Mouse (Mus musculus): ENCODE results near the gene B3gat3. TPM values are rescaled to one million over a fixed set of nuclear protein-coding genes. Genes with fewer than 3 reads are reported as not detected.
"Not testable (repeated sequence)": the region's sequence is repeated elsewhere in the genome, so short reads cannot be mapped to it uniquely, and the experiment has no call there.

B3gat3 gene
- polyA plus RNA-seq, 1 experiment from 2014 or later = 35.9 TPM

DNA sequence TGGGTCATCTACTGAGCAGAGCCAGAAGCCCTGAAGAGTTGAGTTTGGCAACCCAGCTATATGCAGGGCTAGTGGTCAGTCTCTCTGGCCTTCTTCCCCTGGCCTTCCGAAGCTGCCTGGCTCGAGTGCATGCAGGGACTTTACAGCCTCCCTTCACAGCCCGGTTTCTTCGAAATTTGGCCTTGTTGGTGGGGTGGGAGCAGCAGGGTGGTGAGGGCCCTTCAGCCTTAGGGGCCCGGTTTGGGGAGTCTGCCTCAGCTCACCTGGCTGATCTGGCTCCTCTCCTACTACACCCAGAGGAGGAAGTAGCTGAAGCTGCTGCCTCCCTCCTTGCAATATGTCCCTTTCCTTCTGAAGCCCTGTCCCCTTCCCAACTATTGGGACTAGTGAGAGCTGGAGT is 23.9 kb upstream of the B3gat3 start:
- H3K27ac ChIP-seq (ENCODE audit: low read depth, low read length); H3K4me3 ChIP-seq (ENCODE audit: low read depth, low read length); ATAC-seq (replicated peaks; ENCODE audit: insufficient number of reproducible peaks, low FRiP score, low TSS enrichment); H3K9me3 ChIP-seq (replicated peaks; ENCODE audit: control insufficient read depth, low read length); H3K27me3 ChIP-seq (ENCODE audit: control insufficient read depth, insufficient read depth, low read length); H3K4me2 ChIP-seq; H3K9ac ChIP-seq (ENCODE audit: low read depth, low read length): not testable (repeated sequence)
- H3K36me3 ChIP-seq (ENCODE audit: control insufficient read depth, insufficient read depth, low read length) = 0 out of 2 replicates have a peak, but pooled peaks cover 11% of the 10 kb centered on the region
- peaks cover 14% of the 10 kb centered on the region for H3K4me1 ChIP-seq (ENCODE audit: control insufficient read depth, insufficient read depth, low read length)
- WGBS (ENCODE audit: insufficient replicate concordance) = 86% methylated on average over 5 of the region's 5 CpGs

DNA sequence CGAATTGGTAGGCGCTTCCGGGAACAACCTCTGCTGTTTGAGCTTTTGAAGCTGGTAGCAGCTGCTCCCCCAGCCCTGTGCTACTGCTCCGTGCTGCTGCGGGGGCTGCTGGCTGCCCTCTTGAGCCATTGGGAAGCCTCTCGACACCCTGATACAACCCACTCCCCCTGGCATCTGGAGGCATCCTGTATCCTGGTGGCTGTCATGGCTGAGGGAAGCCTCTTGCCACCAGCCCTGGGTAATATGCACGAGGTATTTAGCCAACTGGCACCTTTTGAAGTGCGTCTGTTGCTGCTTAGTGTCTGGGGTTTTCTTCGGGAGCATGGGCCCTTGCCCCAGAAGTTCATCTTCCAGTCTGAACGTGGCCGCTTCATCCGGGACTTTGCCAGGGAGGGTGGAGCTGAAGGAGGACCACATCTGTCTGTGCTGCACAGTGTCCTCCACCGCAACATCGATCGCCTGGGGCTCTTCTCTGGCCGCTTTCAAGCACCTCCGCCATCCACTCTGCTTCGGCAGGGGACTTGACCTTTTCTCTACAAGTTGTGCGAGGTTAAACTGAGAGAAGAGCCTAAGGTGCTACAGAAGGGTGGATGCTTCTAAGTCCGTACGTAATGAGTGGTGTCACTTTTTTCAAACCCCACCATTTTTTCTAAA is 22.8 kb upstream of the B3gat3 start:
- peak; percentile 27; the same call in 1 of the 2 replicates for ATAC-seq (replicated peaks; ENCODE audit: insufficient number of reproducible peaks, low FRiP score, low TSS enrichment)
- not testable (repeated sequence) for H3K9me3 ChIP-seq (replicated peaks; ENCODE audit: control insufficient read depth, low read length); H3K27me3 ChIP-seq (ENCODE audit: control insufficient read depth, insufficient read depth, low read length)
- H3K4me2 ChIP-seq = peak overlapping the region; percentile 82
- H3K4me1 ChIP-seq (ENCODE audit: control insufficient read depth, insufficient read depth, low read length) = peaks cover 14% of the 10 kb centered on the region
- H3K4me3 ChIP-seq (ENCODE audit: low read depth, low read length) = peak overlapping the region; percentile 98
- 26% methylated on average over 21 of the region's 21 CpGs for WGBS (ENCODE audit: insufficient replicate concordance)
- H3K36me3 ChIP-seq (ENCODE audit: control insufficient read depth, insufficient read depth, low read length) = peaks cover 11% of the 10 kb centered on the region; the same call in 1 of the 2 replicates
- peak overlapping the region; percentile 69 for H3K9ac ChIP-seq (ENCODE audit: low read depth, low read length)
- H3K27ac ChIP-seq (ENCODE audit: low read depth, low read length) = peak overlapping the region; percentile 91

DNA sequence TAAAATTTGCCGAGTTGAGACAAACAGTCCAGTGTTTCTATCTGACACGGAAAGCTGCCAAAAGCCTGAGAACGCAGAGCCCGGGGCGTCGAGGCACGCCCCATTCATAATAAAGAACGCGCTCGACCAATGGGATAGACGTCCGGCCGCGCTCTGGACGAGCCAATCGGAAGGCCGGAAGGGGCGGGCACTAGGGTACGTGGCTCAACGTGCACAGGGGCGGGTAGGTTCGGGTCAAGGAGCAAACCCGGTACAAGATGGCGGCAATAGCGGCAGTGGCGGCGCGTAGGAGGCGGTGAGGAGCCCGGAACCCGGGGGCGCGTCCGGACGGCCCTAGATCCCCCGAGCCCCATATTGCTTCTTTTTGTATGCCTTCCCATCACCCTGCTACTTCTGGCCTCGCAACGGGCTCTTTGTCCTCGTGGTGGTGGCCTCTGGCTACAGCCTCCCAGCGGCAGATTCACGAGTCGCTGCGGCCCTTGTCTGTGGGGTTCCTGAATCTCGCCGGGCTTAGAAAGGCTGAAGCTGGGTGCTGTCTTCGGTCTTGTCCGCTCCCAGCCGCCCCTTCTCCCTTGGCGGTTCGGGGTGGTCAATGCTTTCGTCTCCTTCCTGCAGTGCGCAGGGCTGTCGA is 22.2 kb upstream of the B3gat3 start, which contains the start of gene Ganab:
Gene Ganab (plus strand): TSS at position 207 of the 631 bp plus-strand sequence.
- Histone ChIP-seq H3K36me3 (ENCODE audit: control insufficient read depth, insufficient read depth, low read length) (peaks cover 14% of the 10 kb centered on the region), H3K9ac (ENCODE audit: low read depth, low read length) (peak within 1 kb of the TSS; percentile 97), H3K4me2 (peak within 1 kb of the TSS; percentile 82), H3K9me3 (replicated peaks; ENCODE audit: control insufficient read depth, low read length) (no peaks in the 10 kb centered on the region), H3K4me3 (ENCODE audit: low read depth, low read length) (peak within 1 kb of the TSS; percentile 98), H3K27ac (ENCODE audit: low read depth, low read length) (peak within 1 kb of the TSS; percentile 91), H3K4me1 (ENCODE audit: control insufficient read depth, insufficient read depth, low read length) (peaks cover 14% of the 10 kb centered on the region), H3K27me3 (ENCODE audit: control insufficient read depth, insufficient read depth, low read length) (no peaks in the 10 kb centered on the region)
- under 1% methylated on average over 52 of the region's 53 CpGs for WGBS (ENCODE audit: insufficient replicate concordance)
- ATAC-seq (replicated peaks; ENCODE audit: insufficient number of reproducible peaks, low FRiP score, low TSS enrichment) = peak; percentile 98

DNA sequence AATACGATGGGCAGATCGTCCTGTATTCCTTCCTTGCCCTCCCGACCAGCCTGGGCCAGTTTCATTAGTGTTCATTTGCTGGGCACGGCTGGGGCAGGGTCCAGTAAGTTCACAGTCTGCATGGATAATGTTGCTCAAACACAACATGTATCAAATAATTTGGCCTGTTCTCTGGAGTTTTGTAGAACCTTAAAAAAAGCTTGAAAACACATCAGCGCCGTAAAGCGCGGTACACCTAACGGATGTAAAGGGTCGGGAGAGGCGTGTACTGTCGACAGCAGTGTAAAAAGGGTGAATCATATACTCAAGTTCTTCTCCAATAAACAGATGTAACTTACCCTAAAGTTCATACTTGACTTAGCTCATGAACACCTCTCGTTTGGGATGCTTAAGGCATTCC is 21.6 kb upstream of the B3gat3 start:
- no peak for ATAC-seq (replicated peaks; ENCODE audit: insufficient number of reproducible peaks, low FRiP score, low TSS enrichment)
- 9% methylated on average over 13 of the region's 13 CpGs for WGBS (ENCODE audit: insufficient replicate concordance)
- Histone ChIP-seq H3K36me3 (ENCODE audit: control insufficient read depth, insufficient read depth, low read length) (peaks cover 16% of the 10 kb centered on the region), H3K27ac (ENCODE audit: low read depth, low read length) (peak overlapping the region; percentile 91), H3K4me3 (ENCODE audit: low read depth, low read length) (peak overlapping the region; percentile 98), H3K4me1 (ENCODE audit: control insufficient read depth, insufficient read depth, low read length) (peaks cover 14% of the 10 kb centered on the region), H3K9ac (ENCODE audit: low read depth, low read length) (peak overlapping the region; percentile 97), H3K4me2 (peak overlapping the region; percentile 82), H3K9me3 (replicated peaks; ENCODE audit: control insufficient read depth, low read length) (no peaks in the 10 kb centered on the region), H3K27me3 (ENCODE audit: control insufficient read depth, insufficient read depth, low read length) (no peaks in the 10 kb centered on the region)

DNA sequence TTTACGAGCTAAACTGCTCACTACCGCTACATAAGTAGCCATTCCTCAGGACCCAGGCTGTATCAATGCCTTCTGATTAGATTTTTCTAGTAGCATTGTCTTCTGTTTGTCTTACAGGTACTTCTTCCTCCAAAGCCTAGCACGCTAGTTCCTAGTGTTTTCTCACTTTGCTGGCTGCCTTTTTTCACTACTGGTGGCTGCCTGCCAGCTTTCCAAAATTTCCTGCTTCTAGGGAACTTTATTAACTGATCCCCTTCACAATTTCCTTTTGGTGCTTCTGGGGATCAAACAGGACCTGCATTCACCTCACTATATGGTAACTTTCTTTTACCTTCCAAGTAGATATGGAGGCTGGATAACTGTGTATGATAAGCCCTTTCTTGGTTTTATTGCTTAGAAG is 21.1 kb upstream of the B3gat3 start:
- peaks cover 16% of the 10 kb centered on the region for H3K36me3 ChIP-seq (ENCODE audit: control insufficient read depth, insufficient read depth, low read length)
- peak overlapping the region; percentile 98 for H3K4me3 ChIP-seq (ENCODE audit: low read depth, low read length)
- no peaks in the 10 kb centered on the region for H3K27me3 ChIP-seq (ENCODE audit: control insufficient read depth, insufficient read depth, low read length)
- peak overlapping the region; percentile 82 for H3K4me2 ChIP-seq
- WGBS (ENCODE audit: insufficient replicate concordance) = 49% methylated on average over 3 of the region's 3 CpGs
- H3K4me1 ChIP-seq (ENCODE audit: control insufficient read depth, insufficient read depth, low read length) = peaks cover 14% of the 10 kb centered on the region
- peak overlapping the region; percentile 97 for H3K9ac ChIP-seq (ENCODE audit: low read depth, low read length)
- no peak overlapping the region for H3K27ac ChIP-seq (ENCODE audit: low read depth, low read length)
- no peak for ATAC-seq (replicated peaks; ENCODE audit: insufficient number of reproducible peaks, low FRiP score, low TSS enrichment)
- no peaks in the 10 kb centered on the region for H3K9me3 ChIP-seq (replicated peaks; ENCODE audit: control insufficient read depth, low read length)

DNA sequence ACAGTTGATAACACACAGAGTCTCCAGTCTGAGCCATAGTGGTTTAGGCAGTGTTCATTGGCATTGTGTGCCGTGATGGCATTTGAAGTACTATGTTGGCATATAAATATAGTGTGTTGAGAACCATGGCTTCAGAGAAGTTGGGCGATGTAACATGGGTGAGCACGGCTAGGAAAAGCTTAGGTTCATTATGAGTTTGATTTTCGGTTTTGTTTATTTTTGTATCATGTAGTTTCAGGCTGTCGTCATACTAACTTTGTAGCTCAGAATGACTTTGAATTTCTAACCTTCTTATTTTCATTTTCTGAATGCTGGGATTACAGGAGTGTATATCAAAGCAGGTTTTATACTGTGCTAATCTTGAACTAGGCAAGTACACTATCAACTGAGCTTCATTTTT is 16.8 kb upstream of the B3gat3 start:
- 93% methylated on average over 5 of the region's 5 CpGs for WGBS (ENCODE audit: insufficient replicate concordance)
- ATAC-seq (replicated peaks; ENCODE audit: insufficient number of reproducible peaks, low FRiP score, low TSS enrichment) = no peak
- no peaks in the 10 kb centered on the region for H3K9me3 ChIP-seq (replicated peaks; ENCODE audit: control insufficient read depth, low read length)
- H3K9ac ChIP-seq (ENCODE audit: low read depth, low read length) = no peak overlapping the region
- no peak overlapping the region for H3K4me2 ChIP-seq
- no peak overlapping the region for H3K4me3 ChIP-seq (ENCODE audit: low read depth, low read length)
- H3K27me3 ChIP-seq (ENCODE audit: control insufficient read depth, insufficient read depth, low read length) = no peaks in the 10 kb centered on the region
- peaks cover 6% of the 10 kb centered on the region for H3K4me1 ChIP-seq (ENCODE audit: control insufficient read depth, insufficient read depth, low read length)
- H3K36me3 ChIP-seq (ENCODE audit: control insufficient read depth, insufficient read depth, low read length) = peaks cover 35% of the 10 kb centered on the region
- H3K27ac ChIP-seq (ENCODE audit: low read depth, low read length) = no peak overlapping the region

DNA sequence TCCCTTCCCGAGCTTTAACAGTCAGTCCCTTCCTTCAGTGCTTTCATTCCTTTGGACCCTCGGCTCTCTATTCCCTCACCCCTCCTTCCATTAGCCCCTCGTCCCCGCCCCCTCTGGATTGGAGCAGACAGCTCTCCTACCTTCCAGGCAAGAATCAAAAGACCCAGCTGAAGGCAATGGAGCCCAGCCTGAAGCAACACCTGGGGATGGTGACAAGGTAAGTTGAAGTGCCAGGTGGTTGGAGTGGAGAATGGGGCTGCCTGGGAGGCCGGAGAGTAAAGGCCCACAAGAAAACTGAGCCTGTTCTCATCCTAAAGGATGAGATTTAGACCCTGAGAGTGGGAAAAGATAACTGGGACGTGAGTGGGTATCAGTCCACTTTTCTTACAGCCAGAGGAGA is 11.6 kb upstream of the B3gat3 start:
- no peaks in the 10 kb centered on the region for H3K4me1 ChIP-seq (ENCODE audit: control insufficient read depth, insufficient read depth, low read length)
- no peak overlapping the region for H3K4me2 ChIP-seq
- H3K36me3 ChIP-seq (ENCODE audit: control insufficient read depth, insufficient read depth, low read length) = peaks cover 71% of the 10 kb centered on the region
- no peak for ATAC-seq (replicated peaks; ENCODE audit: insufficient number of reproducible peaks, low FRiP score, low TSS enrichment)
- whole genome bisulfite sequencing (ENCODE audit: insufficient replicate concordance) = 90% methylated on average over 6 of the region's 6 CpGs
- no peak overlapping the region for H3K9ac ChIP-seq (ENCODE audit: low read depth, low read length)
- H3K4me3 ChIP-seq (ENCODE audit: low read depth, low read length) = no peak overlapping the region
- H3K27me3 ChIP-seq (ENCODE audit: control insufficient read depth, insufficient read depth, low read length) = no peaks in the 10 kb centered on the region
- H3K9me3 ChIP-seq (replicated peaks; ENCODE audit: control insufficient read depth, low read length) = no peaks in the 10 kb centered on the region
- H3K27ac ChIP-seq (ENCODE audit: low read depth, low read length) = no peak overlapping the region

DNA sequence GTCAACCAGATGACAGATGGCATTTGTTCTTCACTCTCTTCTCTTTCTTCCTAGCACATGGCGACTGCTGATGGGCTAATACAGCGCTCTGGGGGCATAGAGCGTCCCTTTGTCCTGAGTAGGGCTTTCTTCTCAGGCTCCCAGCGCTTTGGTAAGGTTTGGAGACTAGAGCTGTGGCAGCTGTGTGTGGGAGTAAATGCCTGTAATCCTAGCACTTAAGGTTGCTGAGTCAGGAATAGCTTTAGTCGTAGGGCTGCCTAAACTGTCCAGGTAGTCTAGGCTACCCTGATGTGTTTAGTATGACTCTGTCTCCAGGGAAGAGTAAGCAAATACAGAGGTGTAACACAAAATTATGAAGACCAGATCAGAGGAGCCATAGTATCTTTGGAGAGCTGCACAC is 8.4 kb upstream of the B3gat3 start:
- H3K9ac ChIP-seq (ENCODE audit: low read depth, low read length) = no peak overlapping the region
- 90% methylated on average over 5 of the region's 5 CpGs for WGBS (ENCODE audit: insufficient replicate concordance)
- H3K36me3 ChIP-seq (ENCODE audit: control insufficient read depth, insufficient read depth, low read length) = peaks cover 81% of the 10 kb centered on the region
- H3K9me3 ChIP-seq (replicated peaks; ENCODE audit: control insufficient read depth, low read length) = no peaks in the 10 kb centered on the region
- H3K27me3 ChIP-seq (ENCODE audit: control insufficient read depth, insufficient read depth, low read length) = no peaks in the 10 kb centered on the region
- no peak overlapping the region for H3K4me3 ChIP-seq (ENCODE audit: low read depth, low read length)
- no peak overlapping the region for H3K27ac ChIP-seq (ENCODE audit: low read depth, low read length)
- no peak overlapping the region for H3K4me2 ChIP-seq
- no peak for ATAC-seq (replicated peaks; ENCODE audit: insufficient number of reproducible peaks, low FRiP score, low TSS enrichment)
- H3K4me1 ChIP-seq (ENCODE audit: control insufficient read depth, insufficient read depth, low read length) = no peaks in the 10 kb centered on the region

DNA sequence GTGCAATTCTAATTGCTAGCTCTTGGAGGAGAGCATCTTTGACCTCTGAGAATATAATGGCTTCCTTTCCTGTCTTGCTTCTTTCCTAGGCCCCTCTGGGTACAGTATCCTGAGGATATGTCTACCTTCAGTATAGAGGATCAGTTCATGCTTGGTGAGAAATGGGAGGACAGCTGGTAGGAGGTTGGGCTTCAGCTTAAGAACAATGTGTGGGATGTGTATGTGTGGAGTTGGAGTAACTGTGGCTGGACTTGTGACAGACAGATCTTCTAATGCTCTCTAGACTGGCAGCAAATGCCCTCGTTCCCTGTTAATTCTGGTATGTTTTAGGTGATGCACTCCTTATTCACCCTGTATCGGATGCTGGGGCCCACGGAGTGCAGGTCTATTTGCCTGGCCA is 6.0 kb upstream of the B3gat3 start:
- WGBS (ENCODE audit: insufficient replicate concordance) = 93% methylated on average over 3 of the region's 3 CpGs
- peaks cover 62% of the 10 kb centered on the region for H3K36me3 ChIP-seq (ENCODE audit: control insufficient read depth, insufficient read depth, low read length)
- no peaks in the 10 kb centered on the region for H3K9me3 ChIP-seq (replicated peaks; ENCODE audit: control insufficient read depth, low read length)
- H3K4me3 ChIP-seq (ENCODE audit: low read depth, low read length) = no peak overlapping the region
- H3K27me3 ChIP-seq (ENCODE audit: control insufficient read depth, insufficient read depth, low read length) = no peaks in the 10 kb centered on the region
- H3K27ac ChIP-seq (ENCODE audit: low read depth, low read length) = no peak overlapping the region
- no peak overlapping the region for H3K9ac ChIP-seq (ENCODE audit: low read depth, low read length)
- H3K4me2 ChIP-seq = no peak overlapping the region
- H3K4me1 ChIP-seq (ENCODE audit: control insufficient read depth, insufficient read depth, low read length) = no peaks in the 10 kb centered on the region
- no peak for ATAC-seq (replicated peaks; ENCODE audit: insufficient number of reproducible peaks, low FRiP score, low TSS enrichment)
